Mouse (Mus musculus): ENCODE measurements around the gene Polr3a. TPM values are rescaled to one million over a fixed set of nuclear protein-coding genes. Genes with fewer than 3 reads are reported as not detected.

Polr3a gene
- polyA plus RNA-seq, 1 experiment = 0.14 TPM

DNA sequence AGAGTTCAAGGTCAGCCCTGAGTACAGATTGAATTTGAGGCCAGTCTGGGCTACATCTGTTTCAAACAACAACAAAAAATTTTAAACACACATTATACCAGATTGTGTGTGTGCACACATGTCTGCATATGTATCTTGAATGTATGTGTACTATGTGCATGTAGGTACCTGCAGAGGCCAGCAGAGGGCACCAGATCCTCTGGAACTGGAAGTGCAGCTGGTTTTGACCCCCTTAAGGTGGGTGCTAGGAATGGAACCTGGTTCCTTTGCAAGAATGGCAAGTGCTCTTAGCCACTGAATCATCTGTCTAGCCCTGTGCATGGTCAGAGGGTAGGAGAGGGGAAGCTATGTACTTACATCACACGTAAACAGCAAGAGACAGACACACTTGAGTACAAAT lies 23.4 kb upstream of the Polr3a start:
- H3K36me3 ChIP-seq (ENCODE audit: control insufficient read depth) = no peaks in the 10 kb centered on the region
- H3K4me1 ChIP-seq (ENCODE audit: control insufficient read depth) = no peaks in the 10 kb centered on the region
- no peak overlapping the region for H3K4me3 ChIP-seq (replicated peaks)
- TF ChIP-seq TAL1 (IDR thresholded peaks at IDR 0.05; ENCODE audit: low read length) = no peak
- TF ChIP-seq GATA1 (IDR thresholded peaks at IDR 0.05; ENCODE audit: low read length) = no peak
- H3K9me3 ChIP-seq (ENCODE audit: control insufficient read depth, low read length) = peaks cover 3% of the 10 kb centered on the region
- peaks cover 28% of the 10 kb centered on the region for H3K27me3 ChIP-seq (ENCODE audit: control insufficient read depth)

DNA sequence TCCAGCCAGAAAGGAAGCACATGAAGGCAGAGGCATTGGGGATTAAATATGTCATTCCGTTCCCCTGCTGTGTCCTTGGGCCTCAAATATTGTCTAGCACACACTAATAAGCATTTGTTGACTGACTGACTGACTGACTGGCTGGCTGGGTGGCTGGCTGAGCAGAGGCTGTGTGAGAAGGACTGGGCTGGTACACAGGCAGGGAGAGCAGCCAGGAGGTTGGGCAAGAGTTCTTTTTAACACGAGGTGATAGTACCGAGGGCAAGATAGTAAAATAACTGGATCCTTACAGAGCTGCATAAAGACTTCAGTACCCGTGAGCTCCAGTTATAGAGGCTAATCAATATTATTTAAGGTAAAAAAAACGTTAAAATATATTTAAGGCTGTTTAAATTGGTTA lies 22.7 kb upstream of the Polr3a start:
- peaks cover 28% of the 10 kb centered on the region for H3K27me3 ChIP-seq (ENCODE audit: control insufficient read depth)
- H3K9me3 ChIP-seq (ENCODE audit: control insufficient read depth, low read length) = peaks cover 3% of the 10 kb centered on the region
- H3K36me3 ChIP-seq (ENCODE audit: control insufficient read depth) = no peaks in the 10 kb centered on the region
- no peak overlapping the region for H3K4me3 ChIP-seq (replicated peaks)
- H3K4me1 ChIP-seq (ENCODE audit: control insufficient read depth) = no peaks in the 10 kb centered on the region
- no peak for TF ChIP-seq TAL1 (IDR thresholded peaks at IDR 0.05; ENCODE audit: low read length)
- no peak for TF ChIP-seq GATA1 (IDR thresholded peaks at IDR 0.05; ENCODE audit: low read length)

- no peak overlapping the region for H3K4me3 ChIP-seq (replicated peaks)
- peaks cover 28% of the 10 kb centered on the region for H3K27me3 ChIP-seq (ENCODE audit: control insufficient read depth)
- TF ChIP-seq GATA1 (IDR thresholded peaks at IDR 0.05; ENCODE audit: low read length) (no peak), TAL1 (IDR thresholded peaks at IDR 0.05; ENCODE audit: low read length) (no peak)
- H3K9me3 ChIP-seq (ENCODE audit: control insufficient read depth, low read length) = peaks cover 3% of the 10 kb centered on the region
- no peaks in the 10 kb centered on the region for H3K36me3 ChIP-seq (ENCODE audit: control insufficient read depth)
- H3K4me1 ChIP-seq (ENCODE audit: control insufficient read depth) = no peaks in the 10 kb centered on the region
These were observed 21.4 kb upstream of the Polr3a start for GRCm38 (mm10) chr14:24508070-24508773.

- no peak for TF ChIP-seq TAL1 (IDR thresholded peaks at IDR 0.05; ENCODE audit: low read length)
- TF ChIP-seq GATA1 (IDR thresholded peaks at IDR 0.05; ENCODE audit: low read length) = no peak
- no peaks in the 10 kb centered on the region for H3K4me1 ChIP-seq (ENCODE audit: control insufficient read depth)
- peaks cover 28% of the 10 kb centered on the region for H3K27me3 ChIP-seq (ENCODE audit: control insufficient read depth)
- no peaks in the 10 kb centered on the region for H3K36me3 ChIP-seq (ENCODE audit: control insufficient read depth)
- peaks cover 3% of the 10 kb centered on the region for H3K9me3 ChIP-seq (ENCODE audit: control insufficient read depth, low read length)
- H3K4me3 ChIP-seq (replicated peaks) = no peak overlapping the region
These were observed 20.7 kb upstream of the Polr3a start for GRCm38 (mm10) chr14:24507452-24508069.

- Histone ChIP-seq H3K4me3 (replicated peaks) (no peak overlapping the region), H3K9me3 (ENCODE audit: control insufficient read depth, low read length) (no peaks in the 10 kb centered on the region), H3K36me3 (ENCODE audit: control insufficient read depth) (peaks cover 39% of the 10 kb centered on the region), H3K4me1 (ENCODE audit: control insufficient read depth) (peaks cover 9% of the 10 kb centered on the region), H3K27me3 (ENCODE audit: control insufficient read depth) (no peaks in the 10 kb centered on the region)
- no peak for TF ChIP-seq TAL1 (IDR thresholded peaks at IDR 0.05; ENCODE audit: low read length)
- TF ChIP-seq GATA1 (IDR thresholded peaks at IDR 0.05; ENCODE audit: low read length) = no peak
These were observed 14.4 kb upstream of the Polr3a start for GRCm38 (mm10) chr14:24501256-24501655.

DNA sequence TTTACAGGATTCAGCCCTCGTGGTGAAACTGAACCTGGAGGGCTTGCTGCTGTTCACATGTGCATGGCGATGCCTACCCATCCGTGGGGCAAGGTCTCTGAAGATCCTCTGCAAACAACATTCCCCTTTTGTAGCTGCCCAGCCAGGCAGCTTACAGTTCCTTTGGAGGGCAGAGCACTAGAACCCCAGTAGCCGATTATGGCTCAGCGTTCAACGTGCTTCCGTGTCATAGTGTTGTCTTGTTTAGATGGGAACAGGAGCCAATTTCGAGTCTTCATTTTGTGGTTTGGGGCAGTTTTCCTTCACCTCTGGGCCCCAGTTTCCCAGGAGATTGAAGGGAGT lies 14.0 kb upstream of the Polr3a start:
- Histone ChIP-seq H3K27me3 (ENCODE audit: control insufficient read depth) (no peaks in the 10 kb centered on the region), H3K36me3 (ENCODE audit: control insufficient read depth) (peaks cover 44% of the 10 kb centered on the region), H3K4me3 (replicated peaks) (no peak overlapping the region), H3K9me3 (ENCODE audit: control insufficient read depth, low read length) (no peaks in the 10 kb centered on the region), H3K4me1 (ENCODE audit: control insufficient read depth) (peaks cover 10% of the 10 kb centered on the region)
- no peak for TF ChIP-seq GATA1 (IDR thresholded peaks at IDR 0.05; ENCODE audit: low read length)
- no peak for TF ChIP-seq TAL1 (IDR thresholded peaks at IDR 0.05; ENCODE audit: low read length)

DNA sequence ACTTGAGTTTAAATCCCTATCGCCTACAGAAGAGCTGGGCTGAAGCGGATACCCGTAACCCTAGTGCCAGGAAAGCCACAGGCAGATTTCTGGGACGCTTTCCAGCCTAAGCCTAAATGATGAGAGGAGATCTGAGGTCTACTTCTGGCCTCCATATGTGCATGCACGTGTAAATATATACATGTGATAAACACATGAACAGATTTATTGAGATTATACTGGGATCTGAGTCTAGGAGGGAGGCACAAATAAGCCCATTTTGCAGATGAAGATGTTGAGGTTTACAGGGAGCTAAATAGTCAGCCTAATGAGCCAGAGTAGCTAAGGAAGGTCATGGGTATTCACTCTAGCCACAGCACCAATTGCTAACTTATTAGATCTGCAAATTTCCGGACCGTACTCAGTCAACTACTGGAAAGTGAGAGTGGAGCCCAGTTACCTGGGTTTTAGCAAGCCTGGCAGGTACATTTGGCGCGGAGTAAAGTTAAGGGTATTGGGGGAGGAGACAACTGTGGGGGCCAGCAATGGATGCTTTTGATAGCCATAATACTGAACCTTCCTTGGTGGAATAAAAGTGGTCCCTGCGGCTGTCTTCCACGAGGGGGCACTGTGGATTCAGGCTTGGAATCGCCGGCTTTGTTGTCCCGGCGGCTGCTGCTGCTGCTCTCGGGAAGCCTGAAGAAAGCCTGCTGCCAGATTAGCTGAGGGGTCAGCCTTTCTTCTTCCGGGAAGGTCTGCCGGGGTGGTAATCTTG lies 13.4 kb upstream of the Polr3a start:
- no peak for TF ChIP-seq TAL1 (IDR thresholded peaks at IDR 0.05; ENCODE audit: low read length)
- no peak for TF ChIP-seq GATA1 (IDR thresholded peaks at IDR 0.05; ENCODE audit: low read length)

GRCm38 (mm10) chr14:24499478-24499877 lies 12.6 kb upstream of the Polr3a start:
- TF ChIP-seq TAL1 (IDR thresholded peaks at IDR 0.05; ENCODE audit: low read length) (no peak), GATA1 (IDR thresholded peaks at IDR 0.05; ENCODE audit: low read length) (no peak)
- H3K36me3 ChIP-seq (ENCODE audit: control insufficient read depth) = peaks cover 57% of the 10 kb centered on the region
- no peaks in the 10 kb centered on the region for H3K27me3 ChIP-seq (ENCODE audit: control insufficient read depth)
- H3K4me3 ChIP-seq (replicated peaks) = no peak overlapping the region
- H3K4me1 ChIP-seq (ENCODE audit: control insufficient read depth) = peaks cover 17% of the 10 kb centered on the region
- no peaks in the 10 kb centered on the region for H3K9me3 ChIP-seq (ENCODE audit: control insufficient read depth, low read length)

More for the DNA sequence above, 13.4 kb upstream of the Polr3a start:
- H3K36me3 ChIP-seq (ENCODE audit: control insufficient read depth) = peaks cover 49% of the 10 kb centered on the region
- no peaks in the 10 kb centered on the region for H3K27me3 ChIP-seq (ENCODE audit: control insufficient read depth)
- no peak overlapping the region for H3K4me3 ChIP-seq (replicated peaks)
- H3K9me3 ChIP-seq (ENCODE audit: control insufficient read depth, low read length) = no peaks in the 10 kb centered on the region
- peaks cover 11% of the 10 kb centered on the region for H3K4me1 ChIP-seq (ENCODE audit: control insufficient read depth)

GRCm38 (mm10) chr14:24498561-24499255 lies 11.8 kb upstream of the Polr3a start:
- no peak for TF ChIP-seq GATA1 (IDR thresholded peaks at IDR 0.05; ENCODE audit: low read length)
- no peak for TF ChIP-seq TAL1 (IDR thresholded peaks at IDR 0.05; ENCODE audit: low read length)
- H3K4me3 ChIP-seq (replicated peaks) = no peak overlapping the region
- peaks cover 65% of the 10 kb centered on the region for H3K36me3 ChIP-seq (ENCODE audit: control insufficient read depth)
- no peaks in the 10 kb centered on the region for H3K9me3 ChIP-seq (ENCODE audit: control insufficient read depth, low read length)
- peaks cover 24% of the 10 kb centered on the region for H3K4me1 ChIP-seq (ENCODE audit: control insufficient read depth)
- no peaks in the 10 kb centered on the region for H3K27me3 ChIP-seq (ENCODE audit: control insufficient read depth)

Data from erythroblast, embryonic 14.5 days (primary cell).